ENCODE assay signal across 28 mouse cellular contexts in genomic region chr4:76438496-76439079, GRCm38 (mm10).
DNase-seq lines count a peak whose midpoint lies in the region; ATAC-seq and TF ChIP-seq lines count a peak whose summit lies in the region.
"Had no signal": no experiment of that assay in that cellular context is flagged by ENCODE, and none has a peak within 500 bp of the region (broad histone marks: within the 10 kb centered on the region; RNA-seq: fewer than 3 reads in every experiment).

No protein-coding gene starts in this region.

- WGBS in embryonic facial prominence, embryonic 14.5 days, result 59% methylated on average over 6 of the region's 6 CpGs
- 89% methylated on average over 6 of the region's 6 CpGs for WGBS in embryonic facial prominence, embryonic 10.5 days
- WGBS in midbrain, embryonic 11.5 days, result 86% methylated on average over 6 of the region's 6 CpGs
- 64% methylated on average over 6 of the region's 6 CpGs for WGBS in midbrain, embryonic 16.5 days
- 62% methylated on average over 6 of the region's 6 CpGs for WGBS in hindbrain, embryonic 12.5 days
- WGBS in midbrain, postnatal 0 days, result 57% methylated on average over 6 of the region's 6 CpGs

- no peak for TF ChIP-seq CTCF in midbrain, postnatal 0 days (IDR thresholded peaks at IDR 0.05)

- no peak overlapping the region for H3K27ac ChIP-seq in embryonic facial prominence, embryonic 14.5 days (replicated peaks; ENCODE audit: low read depth, low read length)
- H3K27ac ChIP-seq in embryonic facial prominence, embryonic 10.5 days (replicated peaks), result no peak overlapping the region
- H3K27ac ChIP-seq in midbrain, embryonic 11.5 days (ENCODE audit: low read depth, low read length), result no peak overlapping the region
- no peak overlapping the region for H3K27ac ChIP-seq in midbrain, embryonic 16.5 days (ENCODE audit: low read length)
- no peak overlapping the region for H3K27ac ChIP-seq in hindbrain, embryonic 12.5 days
- no peak overlapping the region for H3K27ac ChIP-seq in midbrain, postnatal 0 days (ENCODE audit: low read depth, low read length)
- H3K27ac ChIP-seq: heart, adult 2 months; kidney, embryonic 15.5 days; left cerebral cortex, adult 2 months; liver, embryonic 12.5 days; stomach, embryonic 15.5 days had no signal

- peaks cover 31% of the 10 kb centered on the region for H3K4me1 ChIP-seq in embryonic facial prominence, embryonic 14.5 days (ENCODE audit: control insufficient read depth, insufficient read depth, low read length)
- peaks cover 20% of the 10 kb centered on the region for H3K4me1 ChIP-seq in embryonic facial prominence, embryonic 10.5 days
- 0 out of 2 replicates have a peak, but pooled peaks cover 3% of the 10 kb centered on the region for H3K4me1 ChIP-seq in midbrain, embryonic 11.5 days (ENCODE audit: control insufficient read depth, insufficient read depth, low read length)
- H3K4me1 ChIP-seq in midbrain, embryonic 16.5 days (ENCODE audit: control insufficient read depth, insufficient read depth, low read length), result peaks cover 16% of the 10 kb centered on the region
- peaks cover 23% of the 10 kb centered on the region for H3K4me1 ChIP-seq in hindbrain, embryonic 12.5 days
- no peaks in the 10 kb centered on the region for H3K4me1 ChIP-seq in midbrain, postnatal 0 days (ENCODE audit: insufficient read depth, low read length)
- H3K4me1 ChIP-seq: liver, embryonic 12.5 days; stomach, embryonic 15.5 days had no signal

- DNase-seq in embryonic facial prominence, embryonic 14.5 days (ENCODE audit: low spot score), result peak; percentile 79
- DNase-seq in embryonic facial prominence, embryonic 10.5 days (ENCODE audit: low spot score), result no peak
- DNase-seq in midbrain, embryonic 11.5 days (ENCODE audit: low spot score, missing footprints), result peak; percentile 49
- DNase-seq in midbrain, postnatal 0 days (ENCODE audit: low spot score), result no peak
- no peak for DNase-seq in spleen, postnatal 36 days (ENCODE audit: low spot score in 2 of 2)
- DNase-seq: adrenal gland, postnatal 10 days; cerebellum, adult 11 months; cerebellum, postnatal 36 days; gastrocnemius, postnatal 14 days; heart, adult 2 months; heart, postnatal 4 days; kidney, postnatal 4 days; layer of hippocampus, adult 9-11 months; left cerebral cortex, postnatal 4 days; lung, embryonic 14.5 days; lung, postnatal 36 days; right cerebral cortex, postnatal 14 days; thymus, adult 18-20 months had no signal

- H3K9ac ChIP-seq in embryonic facial prominence, embryonic 14.5 days (ENCODE audit: low read depth, low read length), result no peak overlapping the region
- H3K9ac ChIP-seq in midbrain, embryonic 11.5 days (ENCODE audit: low read length), result no peak overlapping the region
- no peak overlapping the region for H3K9ac ChIP-seq in midbrain, embryonic 16.5 days (ENCODE audit: low read depth, low read length)
- no peak overlapping the region for H3K9ac ChIP-seq in hindbrain, embryonic 12.5 days
- H3K9ac ChIP-seq in midbrain, postnatal 0 days (replicated peaks; ENCODE audit: low read length, poor library complexity, severe bottlenecking), result no peak overlapping the region
- H3K9ac ChIP-seq: kidney, embryonic 15.5 days; liver, embryonic 12.5 days; lung, embryonic 14.5 days; stomach, embryonic 15.5 days had no signal

- H3K4me2 ChIP-seq in embryonic facial prominence, embryonic 14.5 days (ENCODE audit: low read depth, low read length), result no peak overlapping the region
- H3K4me2 ChIP-seq in midbrain, embryonic 11.5 days, result no peak overlapping the region
- no peak overlapping the region for H3K4me2 ChIP-seq in midbrain, embryonic 16.5 days (ENCODE audit: low read length)
- no peak overlapping the region for H3K4me2 ChIP-seq in hindbrain, embryonic 12.5 days (replicated peaks)
- H3K4me2 ChIP-seq in midbrain, postnatal 0 days (ENCODE audit: low read depth, low read length, poor library complexity, severe bottlenecking), result no peak overlapping the region
- H3K4me2 ChIP-seq: kidney, embryonic 15.5 days; liver, embryonic 12.5 days; lung, embryonic 14.5 days; stomach, embryonic 15.5 days had no signal

- H3K9me3 ChIP-seq in embryonic facial prominence, embryonic 14.5 days (ENCODE audit: control insufficient read depth, low read length), result no peaks in the 10 kb centered on the region
- H3K9me3 ChIP-seq in embryonic facial prominence, embryonic 10.5 days, result no peaks in the 10 kb centered on the region
- no peaks in the 10 kb centered on the region for H3K9me3 ChIP-seq in midbrain, embryonic 11.5 days (ENCODE audit: control insufficient read depth, low read length)
- H3K9me3 ChIP-seq in midbrain, embryonic 16.5 days (replicated peaks; ENCODE audit: control insufficient read depth, low read length, poor library complexity, severe bottlenecking), result no peaks in the 10 kb centered on the region
- no peaks in the 10 kb centered on the region for H3K9me3 ChIP-seq in hindbrain, embryonic 12.5 days (replicated peaks)
- H3K9me3 ChIP-seq in midbrain, postnatal 0 days (ENCODE audit: low read length), result no peaks in the 10 kb centered on the region
- H3K9me3 ChIP-seq: kidney, embryonic 15.5 days; liver, embryonic 12.5 days; stomach, embryonic 15.5 days had no signal

- H3K36me3 ChIP-seq in embryonic facial prominence, embryonic 14.5 days (ENCODE audit: control insufficient read depth, insufficient read depth, low read length), result no peaks in the 10 kb centered on the region
- H3K36me3 ChIP-seq in embryonic facial prominence, embryonic 10.5 days (replicated peaks), result no peaks in the 10 kb centered on the region
- no peaks in the 10 kb centered on the region for H3K36me3 ChIP-seq in midbrain, embryonic 11.5 days (ENCODE audit: control insufficient read depth, insufficient read depth, low read length)
- H3K36me3 ChIP-seq in midbrain, embryonic 16.5 days (ENCODE audit: control insufficient read depth, insufficient read depth, low read length), result no peaks in the 10 kb centered on the region
- H3K36me3 ChIP-seq in hindbrain, embryonic 12.5 days, result no peaks in the 10 kb centered on the region
- H3K36me3 ChIP-seq in midbrain, postnatal 0 days (ENCODE audit: insufficient read depth, low read length), result no peaks in the 10 kb centered on the region
- H3K36me3 ChIP-seq: kidney, embryonic 15.5 days; liver, embryonic 12.5 days; stomach, embryonic 15.5 days had no signal

- peak; percentile 49; the same call in 1 of the 2 replicates for ATAC-seq in embryonic facial prominence, embryonic 14.5 days (ENCODE audit: low read depth)
- no peak for ATAC-seq in midbrain, embryonic 11.5 days (ENCODE audit: low FRiP score)
- no peak for ATAC-seq in midbrain, embryonic 16.5 days
- ATAC-seq in hindbrain, embryonic 12.5 days (ENCODE audit: low FRiP score), result 0 out of 2 replicates have a peak, but pooled peaks have one; percentile 56
- peak; percentile 16; the same call in 1 of the 2 replicates for ATAC-seq in midbrain, postnatal 0 days (ENCODE audit: low FRiP score)
- ATAC-seq in megakaryocyte progenitor cell, adult 5-6 weeks (replicated peaks; ENCODE audit: poor library complexity), result no peak
- ATAC-seq: activated CD4-positive, CD25-positive, alpha-beta regulatory T cell, adult 4 months; CD4-positive, CD25-positive, alpha-beta regulatory T cell, adult 4 months; intestine, postnatal 0 days; liver, embryonic 12.5 days had no signal

- H3K27me3 ChIP-seq in embryonic facial prominence, embryonic 14.5 days (replicated peaks; ENCODE audit: control insufficient read depth, insufficient read depth, low read length), result no peaks in the 10 kb centered on the region
- H3K27me3 ChIP-seq in embryonic facial prominence, embryonic 10.5 days (replicated peaks; ENCODE audit: low read depth, poor library complexity, severe bottlenecking), result no peaks in the 10 kb centered on the region
- no peaks in the 10 kb centered on the region for H3K27me3 ChIP-seq in midbrain, embryonic 11.5 days (ENCODE audit: control insufficient read depth, insufficient read depth, low read length)
- no peaks in the 10 kb centered on the region for H3K27me3 ChIP-seq in midbrain, embryonic 16.5 days (ENCODE audit: control insufficient read depth, insufficient read depth, low read depth, low read length)
- H3K27me3 ChIP-seq in hindbrain, embryonic 12.5 days, result no peaks in the 10 kb centered on the region
- H3K27me3 ChIP-seq in midbrain, postnatal 0 days (ENCODE audit: insufficient read depth, low read length), result no peaks in the 10 kb centered on the region
- H3K27me3 ChIP-seq: kidney, embryonic 15.5 days; liver, embryonic 12.5 days; stomach, embryonic 15.5 days had no signal

- no peak overlapping the region for H3K4me3 ChIP-seq in embryonic facial prominence, embryonic 14.5 days (ENCODE audit: low read depth, low read length)
- no peak overlapping the region for H3K4me3 ChIP-seq in embryonic facial prominence, embryonic 10.5 days
- H3K4me3 ChIP-seq in midbrain, embryonic 11.5 days (ENCODE audit: low read depth, low read length), result no peak overlapping the region
- no peak overlapping the region for H3K4me3 ChIP-seq in midbrain, embryonic 16.5 days (ENCODE audit: low read depth, low read length)
- H3K4me3 ChIP-seq in hindbrain, embryonic 12.5 days, result no peak overlapping the region
- no peak overlapping the region for H3K4me3 ChIP-seq in midbrain, postnatal 0 days (ENCODE audit: low read depth, low read length)
- H3K4me3 ChIP-seq: heart, adult 2 months; kidney, embryonic 15.5 days; left cerebral cortex, adult 2 months; liver, embryonic 12.5 days; stomach, embryonic 15.5 days had no signal

Comparison
In these comparisons a context has a peak if more than half of its experiments do, and no peak if none do; other contexts are left out.
1. ATAC-seq: peak in embryonic facial prominence, embryonic 14.5 days (single experiment), hindbrain, embryonic 12.5 days (single experiment) and midbrain, postnatal 0 days (single experiment); none in midbrain, embryonic 11.5 days (single experiment), midbrain, embryonic 16.5 days (single experiment) and megakaryocyte progenitor cell, adult 5-6 weeks (single experiment).
2. DNase-seq: peak in embryonic facial prominence, embryonic 14.5 days (single experiment) and midbrain, embryonic 11.5 days (single experiment); none in embryonic facial prominence, embryonic 10.5 days (single experiment), midbrain, postnatal 0 days (single experiment) and spleen, postnatal 36 days (0 of 2).